Mouse (Mus musculus) layer of hippocampus, postnatal 36 days (tissue): ENCODE measurements around the gene Cdc7. TPM values are rescaled to one million over a fixed set of nuclear protein-coding genes. Genes with fewer than 3 reads are reported as not detected.

ENCODE experiments used
- DNase-seq, 2 experiments: peaks; one replicate each; pipeline ENCODE4 v3.0.0; 2022
- total RNA-seq, 2 experiments: library from RNA; stranded (reverse); gene quantifications; 2 replicates each; pipeline ENCODE4 v1.2.3; 2021

Gene Cdc7
- total RNA-seq, 2 experiments from 2014 or later = 16.4 to 21.1 TPM

GRCm38 (mm10) chr5:106994716-106995115, 30.6 kb downstream of the Cdc7 start:
- DNase-seq = no peak

- peak in 1 of 2 experiments; percentile 23 for DNase-seq
Measured at GRCm38 (mm10) chr5:106995886-106996538, 31.9 kb downstream of the Cdc7 start.

- DNase-seq = no peak
Measured at GRCm38 (mm10) chr5:106996539-106997244, 32.6 kb downstream of the Cdc7 start.

- DNase-seq = no peak
Measured at GRCm38 (mm10) chr5:107001396-107002090, 37.4 kb downstream of the Cdc7 start.

- DNase-seq = no peak
Measured at GRCm38 (mm10) chr5:107002091-107002416, 37.9 kb downstream of the Cdc7 start.

- no peak for DNase-seq
Measured at GRCm38 (mm10) chr5:107009721-107010120, 45.6 kb downstream of the Cdc7 start.

GRCm38 (mm10) chr5:107010300-107010699, 46.2 kb downstream of the Cdc7 start:
- no peak for DNase-seq

- DNase-seq = no peak
Measured at GRCm38 (mm10) chr5:107011316-107012029, 47.4 kb downstream of the Cdc7 start.

- DNase-seq = no peak
Measured at GRCm38 (mm10) chr5:107012030-107012715, 48.1 kb downstream of the Cdc7 start.

GRCm38 (mm10) chr5:107013393-107013792, 49.3 kb downstream of the Cdc7 start:
- no peak for DNase-seq

- no peak for DNase-seq
Measured at GRCm38 (mm10) chr5:107014146-107014545, 50.0 kb downstream of the Cdc7 start.

GRCm38 (mm10) chr5:107015046-107015421, 50.9 kb downstream of the Cdc7 start:
- no peak for DNase-seq

- no peak for DNase-seq
Measured at GRCm38 (mm10) chr5:107015422-107016081, 51.4 kb downstream of the Cdc7 start.

- no peak for DNase-seq
Measured at GRCm38 (mm10) chr5:107016538-107016937, 52.4 kb downstream of the Cdc7 start.

- no peak for DNase-seq
Measured at GRCm38 (mm10) chr5:107017544-107017943, 53.4 kb downstream of the Cdc7 start.

GRCm38 (mm10) chr5:107019057-107019456, 54.9 kb downstream of the Cdc7 start:
- no peak for DNase-seq

- no peak for DNase-seq
Measured at GRCm38 (mm10) chr5:107019904-107020303, 55.8 kb downstream of the Cdc7 start.

- no peak for DNase-seq
Measured at GRCm38 (mm10) chr5:107020366-107020765, 56.2 kb downstream of the Cdc7 start.

GRCm38 (mm10) chr5:107021291-107022063, 57.4 kb downstream of the Cdc7 start:
- no peak for DNase-seq

- DNase-seq = no peak
Measured at GRCm38 (mm10) chr5:107022064-107022428, 57.9 kb downstream of the Cdc7 start.

GRCm38 (mm10) chr5:107023951-107024350, 59.8 kb downstream of the Cdc7 start:
- no peak for DNase-seq
